Mouse (Mus musculus): ENCODE measurements around the gene Tiparp.

DNA sequence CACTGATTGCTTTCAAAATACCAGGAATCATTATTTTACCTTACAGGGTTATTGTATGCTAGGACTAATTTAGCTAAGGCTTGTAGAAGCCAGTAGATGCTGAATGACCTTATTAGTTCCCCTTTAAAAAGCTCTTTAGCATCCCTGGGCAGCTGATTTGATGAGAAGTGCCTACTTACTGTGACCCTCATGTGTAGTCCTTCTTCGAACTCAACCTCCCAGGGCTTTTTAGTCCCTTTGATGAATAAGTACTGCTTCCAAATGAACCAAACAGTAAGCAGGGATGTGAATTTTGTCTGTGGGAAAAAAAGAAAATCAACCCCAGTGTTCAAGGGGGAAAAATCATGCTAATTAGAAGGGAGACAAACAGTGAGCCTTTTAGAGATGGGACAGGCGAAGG, 58.8 kb downstream of the Tiparp start:
- TF ChIP-seq CTCF (IDR thresholded peaks at IDR 0.05; ENCODE audit: control insufficient read depth, insufficient read depth, low read length) (no peak), POLR2A (IDR thresholded peaks at IDR 0.05; ENCODE audit: borderline replicate concordance, control insufficient read depth, low read depth, low read length) (no peak)
